Mouse (Mus musculus): ENCODE results near the gene E430018J23Rik. TPM values are rescaled to one million over a fixed set of nuclear protein-coding genes. Genes with fewer than 3 reads are reported as not detected.
"Not testable (repeated sequence)": the region's sequence is repeated elsewhere in the genome, so short reads cannot be mapped to it uniquely, and the experiment has no call there.

E430018J23Rik gene
- polyA plus RNA-seq, 1 experiment from 2014 or later: 3.7 TPM

GRCm38 (mm10) chr7:127355796-127356195 lies 37.6 kb downstream of the E430018J23Rik start:
- Histone ChIP-seq H3K27me3 (peaks cover 15% of the 10 kb centered on the region; the same call in 1 of the 2 replicates), H3K36me3 (no peaks in the 10 kb centered on the region), H3K4me3 (no peak overlapping the region), H3K27ac (no peak overlapping the region), H3K9me3 (replicated peaks) (no peaks in the 10 kb centered on the region), H3K4me1 (replicated peaks) (no peaks in the 10 kb centered on the region), H3K4me2 (no peak overlapping the region), H3K9ac (no peak overlapping the region)
- WGBS: 51% methylated on average over 3 of the region's 3 CpGs
- ATAC-seq (replicated peaks; ENCODE audit: insufficient number of reproducible peaks, insufficient read depth, low FRiP score, low read depth): no peak

- no peak overlapping the region for H3K27ac ChIP-seq
- 0 out of 2 replicates have a peak, but pooled peaks cover 1% of the 10 kb centered on the region for H3K27me3 ChIP-seq
- 74% methylated on average over 5 of the region's 5 CpGs for WGBS
- no peak overlapping the region for H3K4me3 ChIP-seq
- H3K9me3 ChIP-seq (replicated peaks): no peaks in the 10 kb centered on the region
- ATAC-seq (replicated peaks; ENCODE audit: insufficient number of reproducible peaks, insufficient read depth, low FRiP score, low read depth): no peak
- H3K36me3 ChIP-seq: no peaks in the 10 kb centered on the region
- H3K4me1 ChIP-seq (replicated peaks): peaks cover 7% of the 10 kb centered on the region
- H3K4me2 ChIP-seq: no peak overlapping the region
- H3K9ac ChIP-seq: no peak overlapping the region
Observed at GRCm38 (mm10) chr7:127351230-127352004, 42.0 kb downstream of the E430018J23Rik start.

- Histone ChIP-seq H3K27ac (peak overlapping the region; percentile 99), H3K36me3 (peaks cover 11% of the 10 kb centered on the region), H3K4me1 (replicated peaks) (peaks cover 31% of the 10 kb centered on the region), H3K9me3 (replicated peaks) (no peaks in the 10 kb centered on the region), H3K9ac (peak overlapping the region; percentile 95), H3K4me2 (peak overlapping the region; percentile 83), H3K27me3 (no peaks in the 10 kb centered on the region), H3K4me3 (peak overlapping the region; percentile 81)
- 12% methylated on average over 8 of the region's 8 CpGs for WGBS
- no peak for ATAC-seq (replicated peaks; ENCODE audit: insufficient number of reproducible peaks, insufficient read depth, low FRiP score, low read depth)
Observed at GRCm38 (mm10) chr7:127346676-127347075, 46.8 kb downstream of the E430018J23Rik start.

- ATAC-seq (replicated peaks; ENCODE audit: insufficient number of reproducible peaks, insufficient read depth, low FRiP score, low read depth): peak; percentile 93
Observed at GRCm38 (mm10) chr7:127345512-127346325, 47.7 kb downstream of the E430018J23Rik start, which contains the start of gene Zfp768. Gene Zfp768 (minus strand): TSS chr7:127345589.

GRCm38 (mm10) chr7:127345092-127345491 lies 48.3 kb downstream of the E430018J23Rik start:
- Histone ChIP-seq H3K4me2 (peak overlapping the region; percentile 83), H3K36me3 (peaks cover 11% of the 10 kb centered on the region), H3K27ac (peak overlapping the region; percentile 99), H3K9me3 (replicated peaks) (no peaks in the 10 kb centered on the region), H3K4me1 (replicated peaks) (peaks cover 31% of the 10 kb centered on the region), H3K4me3 (peak overlapping the region; percentile 81), H3K27me3 (no peaks in the 10 kb centered on the region), H3K9ac (peak overlapping the region; percentile 95)
- under 1% methylated on average over 42 of the region's 42 CpGs for WGBS
- peak; percentile 37 for ATAC-seq (replicated peaks; ENCODE audit: insufficient number of reproducible peaks, insufficient read depth, low FRiP score, low read depth)

More at GRCm38 (mm10) chr7:127345512-127346325, 47.7 kb downstream of the E430018J23Rik start, which contains the start of gene Zfp768:
- peak within 1 kb of the TSS; percentile 99 for H3K27ac ChIP-seq
- peak within 1 kb of the TSS; percentile 81 for H3K4me3 ChIP-seq
- WGBS: under 1% methylated on average over 71 of the region's 76 CpGs
- no peaks in the 10 kb centered on the region for H3K9me3 ChIP-seq (replicated peaks)
- peak within 1 kb of the TSS; percentile 83 for H3K4me2 ChIP-seq
- H3K9ac ChIP-seq: peak within 1 kb of the TSS; percentile 95
- peaks cover 11% of the 10 kb centered on the region for H3K36me3 ChIP-seq
- no peaks in the 10 kb centered on the region for H3K27me3 ChIP-seq
- H3K4me1 ChIP-seq (replicated peaks): peaks cover 31% of the 10 kb centered on the region

GRCm38 (mm10) chr7:127344371-127344770 lies 49.1 kb downstream of the E430018J23Rik start:
- Histone ChIP-seq H3K4me1 (replicated peaks) (peaks cover 31% of the 10 kb centered on the region), H3K27me3 (no peaks in the 10 kb centered on the region), H3K9me3 (replicated peaks) (no peaks in the 10 kb centered on the region), H3K36me3 (peaks cover 11% of the 10 kb centered on the region), H3K27ac (peak overlapping the region; percentile 99; the same call in 1 of the 2 replicates), H3K4me2 (peak overlapping the region; percentile 83), H3K9ac (peak overlapping the region; percentile 95), H3K4me3 (peak overlapping the region; percentile 81)
- 90% methylated on average over 8 of the region's 8 CpGs for WGBS
- no peak for ATAC-seq (replicated peaks; ENCODE audit: insufficient number of reproducible peaks, insufficient read depth, low FRiP score, low read depth)

- 90% methylated on average over 38 of the region's 38 CpGs for whole genome bisulfite sequencing
- H3K27me3 ChIP-seq: no peaks in the 10 kb centered on the region
- H3K4me3 ChIP-seq: peak overlapping the region; percentile 81; the same call in 1 of the 2 replicates
- H3K9me3 ChIP-seq (replicated peaks): no peaks in the 10 kb centered on the region
- peaks cover 11% of the 10 kb centered on the region for H3K36me3 ChIP-seq
- H3K4me1 ChIP-seq (replicated peaks): peaks cover 31% of the 10 kb centered on the region
- ATAC-seq (replicated peaks; ENCODE audit: insufficient number of reproducible peaks, insufficient read depth, low FRiP score, low read depth): no peak
- H3K27ac ChIP-seq: peak overlapping the region; percentile 13; the same call in 1 of the 2 replicates
- no peak overlapping the region for H3K9ac ChIP-seq
- no peak overlapping the region for H3K4me2 ChIP-seq
Observed at GRCm38 (mm10) chr7:127343351-127344019, 49.9 kb downstream of the E430018J23Rik start.

- Histone ChIP-seq H3K27me3 (no peaks in the 10 kb centered on the region), H3K9me3 (replicated peaks) (no peaks in the 10 kb centered on the region), H3K4me2 (no peak overlapping the region), H3K36me3 (peaks cover 11% of the 10 kb centered on the region), H3K4me3 (no peak overlapping the region), H3K4me1 (replicated peaks) (peaks cover 31% of the 10 kb centered on the region), H3K9ac (no peak overlapping the region; the same call in 1 of the 2 replicates), H3K27ac (peak overlapping the region; percentile 36)
- ATAC-seq (replicated peaks; ENCODE audit: insufficient number of reproducible peaks, insufficient read depth, low FRiP score, low read depth): no peak
- 85% methylated on average over 7 of the region's 7 CpGs for WGBS
Observed at GRCm38 (mm10) chr7:127342888-127343287, 50.5 kb downstream of the E430018J23Rik start.

GRCm38 (mm10) chr7:127342332-127342731 lies 51.1 kb downstream of the E430018J23Rik start:
- H3K4me2 ChIP-seq: no peak overlapping the region
- no peak for ATAC-seq (replicated peaks; ENCODE audit: insufficient number of reproducible peaks, insufficient read depth, low FRiP score, low read depth)
- no peak overlapping the region for H3K4me3 ChIP-seq
- peak overlapping the region; percentile 36 for H3K27ac ChIP-seq
- H3K9ac ChIP-seq: no peak overlapping the region; the same call in 1 of the 2 replicates
- no peaks in the 10 kb centered on the region for H3K27me3 ChIP-seq
- peaks cover 31% of the 10 kb centered on the region for H3K4me1 ChIP-seq (replicated peaks)
- 51% methylated on average over 4 of the region's 4 CpGs for WGBS
- H3K9me3 ChIP-seq (replicated peaks): no peaks in the 10 kb centered on the region
- peaks cover 11% of the 10 kb centered on the region for H3K36me3 ChIP-seq

GRCm38 (mm10) chr7:127341861-127342260 lies 51.6 kb downstream of the E430018J23Rik start:
- H3K36me3 ChIP-seq: peaks cover 11% of the 10 kb centered on the region
- WGBS: 89% methylated on average over 6 of the region's 6 CpGs
- not testable (repeated sequence) for H3K27ac ChIP-seq; H3K4me2 ChIP-seq; H3K9ac ChIP-seq; ATAC-seq (replicated peaks; ENCODE audit: insufficient number of reproducible peaks, insufficient read depth, low FRiP score, low read depth); H3K9me3 ChIP-seq (replicated peaks); H3K4me3 ChIP-seq; H3K27me3 ChIP-seq
- peaks cover 28% of the 10 kb centered on the region for H3K4me1 ChIP-seq (replicated peaks)
